Mouse (Mus musculus): ENCODE measurements around the gene Tjp2. TPM values are rescaled to one million over a fixed set of nuclear protein-coding genes. Genes with fewer than 3 reads are reported as not detected.
A peak's percentile ranks its signal among the peaks of the same experiment; 100 is the strongest.
"Not testable (repeated sequence)": the region's sequence is repeated elsewhere in the genome, so short reads cannot be mapped to it uniquely, and the experiment has no call there.

The Tjp2 gene
- total RNA-seq, 1 experiment from 2014 or later, result 13.5 TPM

GRCm38 (mm10) chr19:24238011-24238410 is 13.2 kb upstream of the Tjp2 start:
- ATAC-seq (replicated peaks in 1 of 2; ENCODE audit: insufficient read depth in 1 of 2, low FRiP score in 2 of 2, low TSS enrichment in 1 of 2, low read depth in 1 of 2, poor library complexity in 2 of 2, severe bottlenecking in 2 of 2), result no peak

- not testable (repeated sequence) for ATAC-seq (replicated peaks in 1 of 2; ENCODE audit: insufficient read depth in 1 of 2, low FRiP score in 2 of 2, low TSS enrichment in 1 of 2, low read depth in 1 of 2, poor library complexity in 2 of 2, severe bottlenecking in 2 of 2)
Observed at GRCm38 (mm10) chr19:24232356-24232755, 7.5 kb upstream of the Tjp2 start.

GRCm38 (mm10) chr19:24225305-24225696 is 471 bp upstream of the Tjp2 start:
- peak; percentile 48 to 67 for ATAC-seq (replicated peaks in 1 of 2; ENCODE audit: insufficient read depth in 1 of 2, low FRiP score in 2 of 2, low TSS enrichment in 1 of 2, low read depth in 1 of 2, poor library complexity in 2 of 2, severe bottlenecking in 2 of 2)

- ATAC-seq (replicated peaks in 1 of 2; ENCODE audit: insufficient read depth in 1 of 2, low FRiP score in 2 of 2, low TSS enrichment in 1 of 2, low read depth in 1 of 2, poor library complexity in 2 of 2, severe bottlenecking in 2 of 2), result no peak
Observed at GRCm38 (mm10) chr19:24223851-24224251, 979 bp downstream of the Tjp2 start.

- ATAC-seq (replicated peaks in 1 of 2; ENCODE audit: insufficient read depth in 1 of 2, low FRiP score in 2 of 2, low TSS enrichment in 1 of 2, low read depth in 1 of 2, poor library complexity in 2 of 2, severe bottlenecking in 2 of 2), result no peak
Observed at GRCm38 (mm10) chr19:24221455-24221854, 3.4 kb downstream of the Tjp2 start.

GRCm38 (mm10) chr19:24220795-24221445 is 3.9 kb downstream of the Tjp2 start:
- peak in 1 of 2 experiments; percentile 10; a peak in 1 of 4 replicates for ATAC-seq (replicated peaks in 1 of 2; ENCODE audit: insufficient read depth in 1 of 2, low FRiP score in 2 of 2, low TSS enrichment in 1 of 2, low read depth in 1 of 2, poor library complexity in 2 of 2, severe bottlenecking in 2 of 2)

GRCm38 (mm10) chr19:24219011-24219410 is 5.8 kb downstream of the Tjp2 start:
- no peak for ATAC-seq (replicated peaks in 1 of 2; ENCODE audit: insufficient read depth in 1 of 2, low FRiP score in 2 of 2, low TSS enrichment in 1 of 2, low read depth in 1 of 2, poor library complexity in 2 of 2, severe bottlenecking in 2 of 2)

- ATAC-seq (replicated peaks in 1 of 2; ENCODE audit: insufficient read depth in 1 of 2, low FRiP score in 2 of 2, low TSS enrichment in 1 of 2, low read depth in 1 of 2, poor library complexity in 2 of 2, severe bottlenecking in 2 of 2), result no peak
Observed at GRCm38 (mm10) chr19:24218291-24218690, 6.5 kb downstream of the Tjp2 start.

- no peak for ATAC-seq (replicated peaks in 1 of 2; ENCODE audit: insufficient read depth in 1 of 2, low FRiP score in 2 of 2, low TSS enrichment in 1 of 2, low read depth in 1 of 2, poor library complexity in 2 of 2, severe bottlenecking in 2 of 2)
Observed at GRCm38 (mm10) chr19:24217851-24218250, 7.0 kb downstream of the Tjp2 start.

GRCm38 (mm10) chr19:24216771-24217170 is 8.1 kb downstream of the Tjp2 start:
- no peak for ATAC-seq (replicated peaks in 1 of 2; ENCODE audit: insufficient read depth in 1 of 2, low FRiP score in 2 of 2, low TSS enrichment in 1 of 2, low read depth in 1 of 2, poor library complexity in 2 of 2, severe bottlenecking in 2 of 2)

- no peak for ATAC-seq (replicated peaks in 1 of 2; ENCODE audit: insufficient read depth in 1 of 2, low FRiP score in 2 of 2, low TSS enrichment in 1 of 2, low read depth in 1 of 2, poor library complexity in 2 of 2, severe bottlenecking in 2 of 2)
Observed at GRCm38 (mm10) chr19:24214939-24215338, 9.9 kb downstream of the Tjp2 start.

GRCm38 (mm10) chr19:24213299-24213698 is 11.5 kb downstream of the Tjp2 start:
- ATAC-seq (replicated peaks in 1 of 2; ENCODE audit: insufficient read depth in 1 of 2, low FRiP score in 2 of 2, low TSS enrichment in 1 of 2, low read depth in 1 of 2, poor library complexity in 2 of 2, severe bottlenecking in 2 of 2), result no peak

GRCm38 (mm10) chr19:24212552-24213249 is 12.1 kb downstream of the Tjp2 start:
- no peak for ATAC-seq (replicated peaks in 1 of 2; ENCODE audit: insufficient read depth in 1 of 2, low FRiP score in 2 of 2, low TSS enrichment in 1 of 2, low read depth in 1 of 2, poor library complexity in 2 of 2, severe bottlenecking in 2 of 2)

GRCm38 (mm10) chr19:24211168-24211567 is 13.7 kb downstream of the Tjp2 start:
- no peak for ATAC-seq (replicated peaks in 1 of 2; ENCODE audit: insufficient read depth in 1 of 2, low FRiP score in 2 of 2, low TSS enrichment in 1 of 2, low read depth in 1 of 2, poor library complexity in 2 of 2, severe bottlenecking in 2 of 2)

- no peak for ATAC-seq (replicated peaks in 1 of 2; ENCODE audit: insufficient read depth in 1 of 2, low FRiP score in 2 of 2, low TSS enrichment in 1 of 2, low read depth in 1 of 2, poor library complexity in 2 of 2, severe bottlenecking in 2 of 2)
Observed at GRCm38 (mm10) chr19:24209516-24209915, 15.3 kb downstream of the Tjp2 start.

GRCm38 (mm10) chr19:24207967-24208366 is 16.9 kb downstream of the Tjp2 start:
- no peak for ATAC-seq (replicated peaks in 1 of 2; ENCODE audit: insufficient read depth in 1 of 2, low FRiP score in 2 of 2, low TSS enrichment in 1 of 2, low read depth in 1 of 2, poor library complexity in 2 of 2, severe bottlenecking in 2 of 2)

GRCm38 (mm10) chr19:24205001-24205400 is 19.8 kb downstream of the Tjp2 start:
- no peak for ATAC-seq (replicated peaks in 1 of 2; ENCODE audit: insufficient read depth in 1 of 2, low FRiP score in 2 of 2, low TSS enrichment in 1 of 2, low read depth in 1 of 2, poor library complexity in 2 of 2, severe bottlenecking in 2 of 2)

- ATAC-seq (replicated peaks in 1 of 2; ENCODE audit: insufficient read depth in 1 of 2, low FRiP score in 2 of 2, low TSS enrichment in 1 of 2, low read depth in 1 of 2, poor library complexity in 2 of 2, severe bottlenecking in 2 of 2), result no peak
Observed at GRCm38 (mm10) chr19:24201848-24202247, 23.0 kb downstream of the Tjp2 start.

- ATAC-seq (replicated peaks in 1 of 2; ENCODE audit: insufficient read depth in 1 of 2, low FRiP score in 2 of 2, low TSS enrichment in 1 of 2, low read depth in 1 of 2, poor library complexity in 2 of 2, severe bottlenecking in 2 of 2), result no peak
Observed at GRCm38 (mm10) chr19:24200566-24200965, 24.3 kb downstream of the Tjp2 start.
